Mouse (Mus musculus) kidney, embryonic 14.5 days (tissue): ENCODE measurements at regions not wholly inside any gene's neighbourhood (a gene's known extent, or its start where the extent isn't known, plus 50 kb on each side); places are given as distances from the start of the nearest gene placed in this dataset.
A peak's percentile ranks its signal among the peaks of the same experiment; 100 is the strongest.

Source experiments
- ATAC-seq: fragments of 200-750 bp; cut with Nextera tagmentation; 2 replicates; pipeline ENCODE4 v1.8.0; 2017; ENCODE audit warnings: moderate number of reproducible peaks, mild to moderate bottlenecking, moderate TSS enrichment, moderate library complexity; ENCODE audit not compliant: low FRiP score, low TSS enrichment
- H3K27ac ChIP-seq: fragments of 300-500 bp; sonication (generic); 2 replicates; pipeline ENCODE4 v1.5.1; 2014; ENCODE audit warnings: low read depth, mild to moderate bottlenecking, low read length, moderate library complexity, mixed read lengths
- H3K27me3 ChIP-seq: fragments of 300-500 bp; sonication (generic); 2 replicates; pipeline ENCODE4 v1.6.1; 2014; ENCODE audit warnings: mild to moderate bottlenecking, low read length; ENCODE audit not compliant: control insufficient read depth, insufficient read depth
- H3K36me3 ChIP-seq: fragments of 300-500 bp; sonication (generic); 2 replicates; pipeline ENCODE4 v1.6.1; 2014; ENCODE audit warnings: low read length, mixed read lengths; ENCODE audit not compliant: control insufficient read depth, insufficient read depth
- H3K4me1 ChIP-seq: fragments of 300-500 bp; sonication (generic); 2 replicates; pipeline ENCODE4 v1.6.1; 2014; ENCODE audit warnings: low read length, mixed read lengths; ENCODE audit not compliant: control insufficient read depth, insufficient read depth
- H3K4me2 ChIP-seq: fragments of 300-500 bp; sonication (generic); replicated peaks from 2 replicates; pipeline ENCODE4 v1.6.1; 2014; ENCODE audit warnings: low read depth, mild to moderate bottlenecking, low read length
- H3K4me3 ChIP-seq: fragments of 300-500 bp; sonication (generic); 2 replicates; pipeline ENCODE4 v1.5.1; 2014; ENCODE audit warnings: mild to moderate bottlenecking, low read length
- H3K9ac ChIP-seq: fragments of 300-500 bp; sonication (generic); 2 replicates; pipeline ENCODE4 v1.6.1; 2014; ENCODE audit warnings: low read depth, mild to moderate bottlenecking, low read length, moderate library complexity
- H3K9me3 ChIP-seq: fragments of 300-500 bp; sonication (generic); 2 replicates; pipeline ENCODE4 v1.6.1; 2016; ENCODE audit warnings: low read length; ENCODE audit not compliant: control insufficient read depth
- WGBS: fragments of 180-500 bp; shearing (Covaris S2); extraction: QIAGEN DNeasy Blood & Tissue Kit; methylation state at CpG from one replicate; pipeline ENCODE4 v1.1.7; 2014; 5-methylcytosine and 5-hydroxymethylcytosine counted together

DNA sequence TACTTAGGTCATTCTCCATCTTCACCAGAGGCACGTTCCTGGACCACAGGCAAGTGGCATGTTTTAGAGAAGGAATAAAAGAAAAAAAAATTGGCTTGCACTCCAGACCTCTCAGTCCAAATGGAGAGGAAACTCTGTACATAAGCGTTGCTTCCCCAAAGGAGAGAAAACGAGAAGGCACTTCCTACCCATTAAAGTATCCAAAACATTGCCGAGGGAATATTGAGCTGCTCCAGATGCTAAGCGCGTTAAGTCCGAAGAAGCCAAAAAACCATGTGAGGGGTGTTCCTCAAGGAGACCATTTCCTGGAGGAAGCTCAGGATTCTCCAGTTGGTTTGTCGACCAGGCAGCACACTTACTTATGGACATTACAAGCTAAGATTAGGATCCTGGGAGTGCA, 286.2 kb downstream of the Pax1 start:
- Histone ChIP-seq H3K4me2 (no peak overlapping the region), H3K9ac (no peak overlapping the region), H3K4me3 (no peak overlapping the region), H3K4me1 (no peaks in the 10 kb centered on the region), H3K27me3 (no peaks in the 10 kb centered on the region), H3K9me3 (no peaks in the 10 kb centered on the region), H3K27ac (no peak overlapping the region), H3K36me3 (no peaks in the 10 kb centered on the region)
- ATAC-seq = peak; percentile 28; the same call in 1 of the 2 replicates
- WGBS = 61% methylated on average over 8 of the region's 8 CpGs

DNA sequence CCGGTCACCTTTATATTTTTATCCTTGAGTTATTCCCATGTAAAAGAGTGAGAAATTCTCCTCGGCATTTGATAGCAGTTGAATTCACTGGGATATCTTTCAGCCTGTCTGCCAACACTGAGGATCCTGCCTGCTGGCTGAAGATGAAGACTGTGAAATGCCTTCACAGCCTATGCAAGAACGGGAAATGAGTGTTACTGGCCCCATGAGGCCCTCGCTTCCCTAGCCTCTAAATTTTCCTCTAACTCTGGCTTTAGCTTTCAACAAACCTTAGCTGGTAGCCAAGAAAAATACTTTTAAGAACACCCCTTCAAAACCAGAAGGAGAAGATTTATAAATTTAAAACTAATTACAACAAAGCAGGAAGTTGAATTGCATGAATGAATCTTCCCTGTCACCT, 285.8 kb downstream of the Pax1 start:
- Histone ChIP-seq H3K27me3 (no peaks in the 10 kb centered on the region), H3K4me2 (no peak overlapping the region), H3K9ac (no peak overlapping the region), H3K4me3 (no peak overlapping the region), H3K9me3 (no peaks in the 10 kb centered on the region), H3K4me1 (no peaks in the 10 kb centered on the region), H3K27ac (no peak overlapping the region), H3K36me3 (no peaks in the 10 kb centered on the region)
- WGBS = 55% methylated on average over 4 of the region's 4 CpGs
- peak; percentile 71; the same call in 1 of the 2 replicates for ATAC-seq

DNA sequence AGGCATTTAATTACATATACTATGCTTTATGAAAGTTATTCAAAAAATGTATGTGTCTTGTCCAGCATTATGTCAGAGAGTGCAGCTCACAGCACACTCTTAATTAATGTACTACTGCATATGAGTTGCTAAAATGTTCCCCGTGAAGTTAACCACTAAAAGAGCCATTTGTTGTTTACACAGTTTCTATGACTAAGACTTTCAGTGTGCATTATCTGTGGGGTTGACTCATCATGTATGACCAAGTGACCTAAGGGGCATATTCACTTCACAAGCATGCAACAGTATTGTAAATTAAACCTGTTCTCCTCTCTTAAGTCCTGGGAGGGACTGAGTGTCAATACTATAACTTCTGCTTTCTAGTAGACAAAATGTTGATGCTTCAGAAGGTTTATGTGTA, 276.2 kb downstream of the Pax1 start:
- no peak for ATAC-seq
- no peak overlapping the region for H3K4me3 ChIP-seq
- H3K4me2 ChIP-seq = no peak overlapping the region
- H3K27ac ChIP-seq = no peak overlapping the region
- no peaks in the 10 kb centered on the region for H3K36me3 ChIP-seq
- WGBS = 82% methylated on average over 1 of the region's 1 CpGs
- H3K9ac ChIP-seq = no peak overlapping the region
- H3K27me3 ChIP-seq = no peaks in the 10 kb centered on the region
- H3K4me1 ChIP-seq = no peaks in the 10 kb centered on the region
- H3K9me3 ChIP-seq = no peaks in the 10 kb centered on the region

DNA sequence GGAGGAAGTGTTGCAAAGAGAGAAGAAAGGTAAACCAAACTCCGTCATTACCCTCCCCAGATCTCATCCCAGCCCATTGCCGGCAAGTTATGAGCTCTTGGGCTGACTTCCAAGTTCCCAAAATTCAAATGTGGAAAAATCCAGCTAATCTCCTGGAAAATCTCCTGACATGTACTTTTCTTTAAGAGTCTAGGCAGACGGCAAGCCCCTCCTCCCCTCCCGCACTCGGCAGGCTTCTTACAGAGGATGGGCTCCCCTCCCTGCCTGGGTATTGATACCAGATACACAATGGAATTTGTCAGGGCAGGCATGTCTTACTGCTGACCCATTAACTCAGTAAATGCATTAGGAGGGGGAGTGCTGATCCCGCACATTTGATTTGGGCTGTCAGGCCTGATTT, 271.0 kb downstream of the Pax1 start:
- no peaks in the 10 kb centered on the region for H3K9me3 ChIP-seq
- H3K4me3 ChIP-seq = no peak overlapping the region
- WGBS = 63% methylated on average over 6 of the region's 6 CpGs
- no peak overlapping the region for H3K9ac ChIP-seq
- no peak overlapping the region for H3K4me2 ChIP-seq
- H3K27me3 ChIP-seq = no peaks in the 10 kb centered on the region
- H3K4me1 ChIP-seq = no peaks in the 10 kb centered on the region
- H3K27ac ChIP-seq = no peak overlapping the region
- ATAC-seq = no peak
- no peaks in the 10 kb centered on the region for H3K36me3 ChIP-seq

DNA sequence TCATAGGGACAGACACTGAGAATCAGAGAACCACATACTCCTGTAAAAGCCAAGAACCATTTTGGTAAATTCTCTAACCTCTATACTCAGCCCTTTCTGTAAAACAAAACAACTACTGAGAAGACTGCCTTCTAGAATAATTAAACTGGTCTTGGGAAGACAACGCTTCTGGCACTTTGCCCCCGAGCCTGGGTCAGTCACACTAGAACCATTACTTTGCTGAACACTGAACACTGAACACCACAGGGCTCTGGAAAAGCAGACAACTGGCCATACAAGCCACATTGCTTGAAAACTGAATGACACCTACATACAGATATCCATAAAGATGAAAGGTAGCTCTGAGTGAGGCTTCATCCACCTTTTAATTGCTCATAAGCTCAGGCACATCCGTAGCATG, 268.0 kb downstream of the Pax1 start:
- Histone ChIP-seq H3K27me3 (no peaks in the 10 kb centered on the region), H3K9ac (no peak overlapping the region), H3K4me1 (no peaks in the 10 kb centered on the region), H3K9me3 (no peaks in the 10 kb centered on the region), H3K27ac (no peak overlapping the region), H3K4me3 (no peak overlapping the region), H3K4me2 (no peak overlapping the region), H3K36me3 (no peaks in the 10 kb centered on the region)
- no peak for ATAC-seq
- 36% methylated on average over 3 of the region's 3 CpGs for WGBS

DNA sequence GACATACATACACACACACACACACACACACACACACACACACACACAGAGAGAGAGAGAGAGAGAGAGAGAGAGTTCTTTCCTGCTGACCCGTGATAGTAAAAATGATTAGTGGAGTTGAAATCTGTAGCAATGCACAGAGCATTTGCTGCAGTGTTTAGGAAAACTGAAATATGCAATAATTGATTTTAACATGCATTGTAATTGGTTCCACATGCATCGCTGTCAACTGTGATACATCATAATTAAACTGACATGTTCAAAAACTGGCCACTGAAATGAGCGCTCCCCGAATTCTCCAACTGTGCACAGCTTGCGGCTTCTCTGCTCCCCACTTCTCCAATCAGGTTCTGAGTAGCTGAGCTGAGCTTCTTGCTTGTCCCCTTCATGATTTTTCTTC, 265.4 kb downstream of the Pax1 start:
- Histone ChIP-seq H3K27ac (no peak overlapping the region), H3K9ac (no peak overlapping the region), H3K4me2 (no peak overlapping the region), H3K4me1 (no peaks in the 10 kb centered on the region), H3K27me3 (no peaks in the 10 kb centered on the region), H3K4me3 (no peak overlapping the region), H3K9me3 (no peaks in the 10 kb centered on the region), H3K36me3 (no peaks in the 10 kb centered on the region)
- WGBS = 77% methylated on average over 5 of the region's 5 CpGs
- no peak for ATAC-seq

DNA sequence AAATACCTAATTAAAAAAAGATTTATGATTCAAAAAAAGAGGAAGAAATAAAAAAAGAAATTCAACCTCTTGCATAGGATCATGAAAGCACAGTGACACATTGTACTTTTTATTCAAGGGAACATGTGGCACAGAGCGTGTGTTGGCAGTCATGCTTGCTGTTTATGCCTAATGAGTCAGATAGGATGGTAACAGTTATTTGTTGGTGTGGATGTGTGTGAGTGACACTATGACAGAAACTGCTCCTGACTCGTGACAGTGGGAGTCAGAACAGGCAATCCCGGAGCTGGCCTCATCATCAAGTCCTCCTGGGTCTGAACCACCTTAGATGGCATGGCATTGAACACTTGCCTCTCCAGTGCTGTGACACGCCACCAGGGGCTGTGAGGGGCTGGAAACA, 261.4 kb downstream of the Pax1 start:
- Histone ChIP-seq H3K4me1 (no peaks in the 10 kb centered on the region), H3K27ac (no peak overlapping the region), H3K36me3 (no peaks in the 10 kb centered on the region), H3K27me3 (no peaks in the 10 kb centered on the region), H3K9me3 (no peaks in the 10 kb centered on the region), H3K4me3 (no peak overlapping the region), H3K9ac (no peak overlapping the region), H3K4me2 (no peak overlapping the region)
- WGBS = 86% methylated on average over 4 of the region's 4 CpGs
- no peak for ATAC-seq

DNA sequence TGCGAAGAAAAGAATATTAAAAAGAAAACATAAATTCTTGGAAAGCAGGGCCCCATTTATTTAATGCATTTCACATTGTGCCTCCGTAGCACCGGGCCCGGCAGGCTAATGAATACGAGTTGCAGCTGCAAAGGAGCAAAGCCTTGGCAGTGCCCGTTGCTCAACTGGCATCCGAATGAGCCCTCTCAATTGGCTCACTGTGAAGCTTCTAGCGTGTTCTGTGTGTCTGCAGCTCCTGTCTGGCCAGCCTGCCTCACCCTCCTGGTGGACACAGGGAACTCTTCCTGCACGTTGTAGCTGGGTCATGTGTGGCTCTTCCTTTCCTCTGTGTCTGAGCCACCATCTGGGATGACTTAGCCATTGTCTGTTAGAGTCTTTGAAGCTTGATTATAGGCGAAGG, 256.1 kb downstream of the Pax1 start:
- no peak for ATAC-seq
- Histone ChIP-seq H3K9me3 (no peaks in the 10 kb centered on the region), H3K36me3 (no peaks in the 10 kb centered on the region), H3K4me2 (no peak overlapping the region), H3K4me1 (no peaks in the 10 kb centered on the region), H3K27me3 (no peaks in the 10 kb centered on the region), H3K27ac (no peak overlapping the region), H3K9ac (no peak overlapping the region), H3K4me3 (no peak overlapping the region)
- whole genome bisulfite sequencing = 78% methylated on average over 10 of the region's 10 CpGs

DNA sequence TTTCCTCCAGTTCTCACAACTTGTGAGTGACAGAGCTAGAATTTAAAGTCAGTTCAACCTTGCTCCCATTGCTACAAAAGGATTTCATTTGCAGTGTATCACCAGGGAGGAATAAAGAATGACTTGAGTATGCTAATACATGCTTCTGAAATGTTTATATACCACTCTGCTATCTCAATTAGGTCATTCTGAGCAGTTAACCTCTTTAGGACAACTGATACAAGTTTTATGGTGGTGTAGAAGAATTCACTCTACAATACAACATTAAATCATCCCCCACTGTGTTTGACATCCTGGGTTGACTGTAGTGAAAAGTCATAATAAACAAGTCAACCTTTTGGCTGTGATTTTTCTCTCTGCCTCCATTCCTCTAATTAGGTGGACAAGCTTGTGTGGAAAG, 248.6 kb downstream of the Pax1 start:
- Histone ChIP-seq H3K4me3 (no peak overlapping the region), H3K4me1 (no peaks in the 10 kb centered on the region), H3K9ac (no peak overlapping the region), H3K9me3 (no peaks in the 10 kb centered on the region), H3K36me3 (no peaks in the 10 kb centered on the region), H3K4me2 (no peak overlapping the region), H3K27ac (no peak overlapping the region), H3K27me3 (no peaks in the 10 kb centered on the region)
- ATAC-seq = peak; percentile 71; the same call in 1 of the 2 replicates

DNA sequence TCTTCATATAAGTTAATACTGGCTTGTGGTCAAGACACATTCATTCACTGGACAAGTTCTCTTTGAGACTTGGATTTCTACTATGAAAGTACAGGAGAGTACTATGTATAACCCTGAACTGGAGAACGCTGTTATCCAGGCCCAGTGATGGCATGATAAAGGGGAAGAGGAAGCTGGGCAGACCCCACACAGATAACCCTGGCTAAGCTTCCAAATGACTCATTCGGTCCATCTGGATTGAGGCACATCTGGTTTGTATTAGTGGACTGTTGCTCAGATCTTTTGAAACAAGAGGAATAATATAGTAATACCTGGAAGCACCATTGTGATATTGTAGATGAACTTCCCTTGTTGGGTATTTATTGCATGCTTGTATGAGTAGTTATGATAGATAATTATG, 239.9 kb downstream of the Pax1 start:
- ATAC-seq = no peak
- Histone ChIP-seq H3K4me2 (no peak overlapping the region), H3K27ac (no peak overlapping the region), H3K27me3 (no peaks in the 10 kb centered on the region), H3K9me3 (no peaks in the 10 kb centered on the region), H3K36me3 (no peaks in the 10 kb centered on the region), H3K4me1 (no peaks in the 10 kb centered on the region), H3K9ac (no peak overlapping the region), H3K4me3 (no peak overlapping the region)
- WGBS = 60% methylated on average over 2 of the region's 2 CpGs
